Mouse (Mus musculus) midbrain, embryonic 11.5 days (tissue): Measurements from ENCODE around the gene Stpg4. TPM values are rescaled to one million over a fixed set of nuclear protein-coding genes. Genes with fewer than 3 reads are reported as not detected.

Source experiments
- ATAC-seq: fragments of 200-750 bp; cut with Nextera tagmentation; 2 replicates; pipeline ENCODE4 v1.8.0; 2017; ENCODE audit warnings: moderate TSS enrichment, moderate library complexity; ENCODE audit not compliant: low FRiP score
- DNase-seq: peaks from one replicate; pipeline ENCODE4 v3.0.0; 2015; ENCODE audit warnings: low spot score; ENCODE audit errors: missing footprints
- H3K27ac ChIP-seq: fragments of 300-500 bp; sonication (generic); 2 replicates; pipeline ENCODE4 v1.5.1; 2014; ENCODE audit warnings: low read depth, low read length
- H3K27me3 ChIP-seq: fragments of 300-500 bp; sonication (generic); 2 replicates; pipeline ENCODE4 v1.6.1; 2014; ENCODE audit warnings: mild to moderate bottlenecking, low read length, moderate library complexity, mixed read lengths; ENCODE audit not compliant: control insufficient read depth, insufficient read depth
- H3K36me3 ChIP-seq: fragments of 300-500 bp; sonication (generic); 2 replicates; pipeline ENCODE4 v1.6.1; 2014; ENCODE audit warnings: mild to moderate bottlenecking, low read length, moderate library complexity, mixed read lengths; ENCODE audit not compliant: control insufficient read depth, insufficient read depth
- H3K4me1 ChIP-seq: fragments of 300-500 bp; sonication (generic); 2 replicates; pipeline ENCODE4 v1.6.1; 2014; ENCODE audit warnings: low read length; ENCODE audit not compliant: control insufficient read depth, insufficient read depth
- H3K4me2 ChIP-seq: fragments of 300-500 bp; sonication (generic); 2 replicates; pipeline ENCODE4 v1.6.1; 2014; ENCODE audit warnings: mild to moderate bottlenecking, moderate library complexity
- H3K4me3 ChIP-seq: fragments of 300-500 bp; sonication (generic); 2 replicates; pipeline ENCODE4 v1.5.1; 2014; ENCODE audit warnings: low read depth, low read length
- H3K9ac ChIP-seq: fragments of 300-500 bp; sonication (generic); 2 replicates; pipeline ENCODE4 v1.6.1; 2014; ENCODE audit warnings: low read length
- H3K9me3 ChIP-seq: fragments of 300-500 bp; sonication (generic); 2 replicates; pipeline ENCODE4 v1.6.1; 2016; ENCODE audit warnings: low read length; ENCODE audit not compliant: control insufficient read depth
- WGBS: fragments of 180-500 bp; shearing (Covaris S2); extraction: QIAGEN DNeasy Blood & Tissue Kit; methylation state at CpG from one replicate; pipeline ENCODE4 v1.1.7; 2014; 5-methylcytosine and 5-hydroxymethylcytosine counted together
- polyA plus RNA-seq: library from polyadenylated mRNA; unstranded; fragments of >200 nt; fragmentation: Nextera tagmentation; extraction: Ambion mirVana; gene quantifications from 2 replicates; pipeline ENCODE4 v1.2.1, GENCODE M21; 2014

Gene Stpg4
- polyA plus RNA-seq, 1 experiment from 2014 or later = not detected

DNA sequence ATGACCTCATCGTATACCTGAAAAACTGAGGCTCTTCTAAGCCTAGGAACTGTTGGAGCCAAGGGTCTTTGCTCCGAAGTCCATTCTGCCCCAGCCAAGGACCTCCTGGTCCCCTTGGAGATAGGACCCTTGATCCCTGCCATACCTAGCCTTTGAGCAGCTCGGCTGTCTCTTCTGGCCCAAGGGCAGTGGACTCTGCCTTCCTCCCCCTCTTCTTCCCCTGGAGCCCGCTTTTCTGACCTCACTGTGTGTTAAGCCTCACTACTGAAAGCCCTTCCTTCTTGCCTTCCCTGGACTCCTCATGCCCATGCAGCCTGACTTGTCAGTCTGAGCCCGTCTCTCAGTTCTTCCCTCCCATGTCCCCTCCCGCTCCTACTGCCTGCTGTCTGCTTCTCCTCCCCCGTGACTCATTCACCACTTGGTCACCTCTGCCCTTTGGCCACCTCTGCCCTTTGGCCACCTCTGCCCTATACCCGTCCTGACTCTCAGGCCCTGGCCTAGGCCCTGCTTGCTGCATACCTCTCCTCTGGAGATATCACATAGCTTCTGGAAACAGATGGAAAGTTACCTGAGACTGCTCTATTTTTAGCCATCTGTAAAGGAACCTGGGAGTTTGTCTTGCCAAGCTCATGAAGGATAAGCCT is 84.4 kb downstream of the Stpg4 start:
- no peak overlapping the region for H3K4me3 ChIP-seq
- 62% methylated on average over 8 of the region's 8 CpGs for WGBS
- no peaks in the 10 kb centered on the region for H3K27me3 ChIP-seq
- H3K9ac ChIP-seq = no peak overlapping the region
- DNase-seq = no peak
- ATAC-seq = no peak
- H3K9me3 ChIP-seq = no peaks in the 10 kb centered on the region
- no peaks in the 10 kb centered on the region for H3K4me1 ChIP-seq
- H3K4me2 ChIP-seq = no peak overlapping the region
- H3K36me3 ChIP-seq = no peaks in the 10 kb centered on the region
- no peak overlapping the region for H3K27ac ChIP-seq

Other genes with a start within 250 kb of the Stpg4 start
- 72.9 and 75.0 TPM in 2 replicates for gene Mcfd2, start 161.8 kb downstream of the Stpg4 start, polyA plus RNA-seq
- gene Ttc7, start 144.9 kb downstream of the Stpg4 start, polyA plus RNA-seq = 3.0 and 3.1 TPM in 2 replicates
- 1,326 and 1,445 TPM in 2 replicates for gene Calm2, start 19.2 kb upstream of the Stpg4 start, polyA plus RNA-seq
- gene Epcam, start 208.2 kb upstream of the Stpg4 start, polyA plus RNA-seq = 7.1 and 9.0 TPM in 2 replicates
- gene Msh2, start 244.6 kb upstream of the Stpg4 start, polyA plus RNA-seq = 93.4 and 99.5 TPM in 2 replicates